Mouse (Mus musculus): ENCODE results near the gene Trmt2a. TPM values are rescaled to one million over a fixed set of nuclear protein-coding genes. Genes with fewer than 3 reads are reported as not detected.

Gene Trmt2a
- polyA plus RNA-seq, 1 experiment from 2014 or later: 133 TPM

- Histone ChIP-seq H3K4me1 (replicated peaks) (peaks cover 35% of the 10 kb centered on the region), H3K27ac (0 out of 2 replicates have a peak overlapping the region, but pooled peaks have one; percentile 3), H3K27me3 (ENCODE audit: insufficient read depth, poor library complexity, severe bottlenecking) (no peaks in the 10 kb centered on the region), H3K4me3 (no peak overlapping the region), H3K9me3 (no peaks in the 10 kb centered on the region), H3K36me3 (peaks cover 52% of the 10 kb centered on the region)
- no peak for DNase-seq (ENCODE audit: low spot score)
- WGBS: 90% methylated on average over 6 of the region's 6 CpGs
Measured at GRCm38 (mm10) chr16:18220856-18221542, 27.5 kb upstream of the Trmt2a start.

- WGBS: 75% methylated on average over 11 of the region's 11 CpGs
- peaks cover 35% of the 10 kb centered on the region for H3K4me1 ChIP-seq (replicated peaks)
- H3K27me3 ChIP-seq (ENCODE audit: insufficient read depth, poor library complexity, severe bottlenecking): no peaks in the 10 kb centered on the region
- H3K27ac ChIP-seq: no peak overlapping the region
- H3K36me3 ChIP-seq: peaks cover 57% of the 10 kb centered on the region
- H3K9me3 ChIP-seq: no peaks in the 10 kb centered on the region
- H3K4me3 ChIP-seq: no peak overlapping the region
- DNase-seq (ENCODE audit: low spot score): no peak
Measured at GRCm38 (mm10) chr16:18221543-18221898, 27.0 kb upstream of the Trmt2a start.

GRCm38 (mm10) chr16:18222188-18222587, 26.3 kb upstream of the Trmt2a start:
- WGBS: 81% methylated on average over 11 of the region's 11 CpGs
- Histone ChIP-seq H3K27me3 (ENCODE audit: insufficient read depth, poor library complexity, severe bottlenecking) (no peaks in the 10 kb centered on the region), H3K36me3 (peaks cover 63% of the 10 kb centered on the region), H3K4me1 (replicated peaks) (peaks cover 35% of the 10 kb centered on the region), H3K27ac (no peak overlapping the region), H3K4me3 (no peak overlapping the region), H3K9me3 (no peaks in the 10 kb centered on the region)
- DNase-seq (ENCODE audit: low spot score): no peak

GRCm38 (mm10) chr16:18227187-18227586, 21.3 kb upstream of the Trmt2a start:
- DNase-seq (ENCODE audit: low spot score): no peak
- H3K4me1 ChIP-seq (replicated peaks): peaks cover 7% of the 10 kb centered on the region; the same call in 1 of the 2 replicates
- H3K36me3 ChIP-seq: peaks cover 73% of the 10 kb centered on the region
- no peak overlapping the region for H3K4me3 ChIP-seq
- WGBS: 92% methylated on average over 13 of the region's 13 CpGs
- no peaks in the 10 kb centered on the region for H3K9me3 ChIP-seq
- no peak overlapping the region for H3K27ac ChIP-seq
- no peaks in the 10 kb centered on the region for H3K27me3 ChIP-seq (ENCODE audit: insufficient read depth, poor library complexity, severe bottlenecking)

GRCm38 (mm10) chr16:18227897-18228422, 20.5 kb upstream of the Trmt2a start:
- no peaks in the 10 kb centered on the region for H3K9me3 ChIP-seq
- H3K4me1 ChIP-seq (replicated peaks): peaks cover 7% of the 10 kb centered on the region; the same call in 1 of the 2 replicates
- H3K27me3 ChIP-seq (ENCODE audit: insufficient read depth, poor library complexity, severe bottlenecking): no peaks in the 10 kb centered on the region
- peaks cover 65% of the 10 kb centered on the region for H3K36me3 ChIP-seq
- no peak overlapping the region for H3K27ac ChIP-seq
- WGBS: 95% methylated on average over 20 of the region's 20 CpGs
- no peak for DNase-seq (ENCODE audit: low spot score)
- H3K4me3 ChIP-seq: no peak overlapping the region

GRCm38 (mm10) chr16:18228856-18229255, 19.6 kb upstream of the Trmt2a start:
- WGBS: 93% methylated on average over 4 of the region's 4 CpGs
- Histone ChIP-seq H3K4me3 (no peak overlapping the region), H3K27ac (no peak overlapping the region), H3K36me3 (peaks cover 60% of the 10 kb centered on the region), H3K9me3 (no peaks in the 10 kb centered on the region), H3K4me1 (replicated peaks) (peaks cover 16% of the 10 kb centered on the region), H3K27me3 (ENCODE audit: insufficient read depth, poor library complexity, severe bottlenecking) (no peaks in the 10 kb centered on the region)
- no peak for DNase-seq (ENCODE audit: low spot score)

GRCm38 (mm10) chr16:18229622-18230021, 18.9 kb upstream of the Trmt2a start:
- Histone ChIP-seq H3K9me3 (no peaks in the 10 kb centered on the region), H3K27ac (no peak overlapping the region), H3K27me3 (ENCODE audit: insufficient read depth, poor library complexity, severe bottlenecking) (no peaks in the 10 kb centered on the region), H3K4me1 (replicated peaks) (peaks cover 24% of the 10 kb centered on the region), H3K4me3 (no peak overlapping the region), H3K36me3 (peaks cover 52% of the 10 kb centered on the region)
- 89% methylated on average over 11 of the region's 11 CpGs for WGBS
- no peak for DNase-seq (ENCODE audit: low spot score)

GRCm38 (mm10) chr16:18230617-18231016, 17.9 kb upstream of the Trmt2a start:
- Histone ChIP-seq H3K27ac (no peak overlapping the region), H3K36me3 (peaks cover 42% of the 10 kb centered on the region), H3K4me3 (no peak overlapping the region), H3K4me1 (replicated peaks) (peaks cover 27% of the 10 kb centered on the region), H3K9me3 (no peaks in the 10 kb centered on the region), H3K27me3 (ENCODE audit: insufficient read depth, poor library complexity, severe bottlenecking) (no peaks in the 10 kb centered on the region)
- DNase-seq (ENCODE audit: low spot score): no peak
- WGBS: 92% methylated on average over 6 of the region's 6 CpGs

- H3K9me3 ChIP-seq: no peaks in the 10 kb centered on the region
- H3K36me3 ChIP-seq: peaks cover 38% of the 10 kb centered on the region
- no peaks in the 10 kb centered on the region for H3K27me3 ChIP-seq (ENCODE audit: insufficient read depth, poor library complexity, severe bottlenecking)
- H3K27ac ChIP-seq: no peak overlapping the region
- peaks cover 32% of the 10 kb centered on the region for H3K4me1 ChIP-seq (replicated peaks)
- 86% methylated on average over 3 of the region's 3 CpGs for WGBS
- no peak overlapping the region for H3K4me3 ChIP-seq
- DNase-seq (ENCODE audit: low spot score): no peak
Measured at GRCm38 (mm10) chr16:18231047-18231446, 17.4 kb upstream of the Trmt2a start.

- no peak overlapping the region for H3K27ac ChIP-seq
- H3K4me1 ChIP-seq (replicated peaks): peaks cover 36% of the 10 kb centered on the region
- WGBS: 87% methylated on average over 4 of the region's 4 CpGs
- no peak overlapping the region for H3K4me3 ChIP-seq
- H3K36me3 ChIP-seq: peaks cover 34% of the 10 kb centered on the region
- no peak for DNase-seq (ENCODE audit: low spot score)
- no peaks in the 10 kb centered on the region for H3K27me3 ChIP-seq (ENCODE audit: insufficient read depth, poor library complexity, severe bottlenecking)
- no peaks in the 10 kb centered on the region for H3K9me3 ChIP-seq
Measured at GRCm38 (mm10) chr16:18231451-18231850, 17.0 kb upstream of the Trmt2a start.

GRCm38 (mm10) chr16:18233451-18233850, 15.0 kb upstream of the Trmt2a start:
- peak overlapping the region; percentile 88 for H3K4me3 ChIP-seq
- 54% methylated on average over 1 of the region's 1 CpGs for WGBS
- no peaks in the 10 kb centered on the region for H3K27me3 ChIP-seq (ENCODE audit: insufficient read depth, poor library complexity, severe bottlenecking)
- peaks cover 38% of the 10 kb centered on the region for H3K4me1 ChIP-seq (replicated peaks)
- no peak overlapping the region for H3K27ac ChIP-seq
- no peaks in the 10 kb centered on the region for H3K9me3 ChIP-seq
- DNase-seq (ENCODE audit: low spot score): no peak
- peaks cover 27% of the 10 kb centered on the region for H3K36me3 ChIP-seq

GRCm38 (mm10) chr16:18233919-18234670, 14.4 kb upstream of the Trmt2a start:
- no peak for DNase-seq (ENCODE audit: low spot score)
- Histone ChIP-seq H3K36me3 (peaks cover 27% of the 10 kb centered on the region), H3K27me3 (ENCODE audit: insufficient read depth, poor library complexity, severe bottlenecking) (no peaks in the 10 kb centered on the region), H3K9me3 (no peaks in the 10 kb centered on the region), H3K4me1 (replicated peaks) (peaks cover 38% of the 10 kb centered on the region), H3K27ac (peak overlapping the region; percentile 91), H3K4me3 (peak overlapping the region; percentile 88)
- WGBS: 24% methylated on average over 13 of the region's 13 CpGs

Measured in hindbrain, embryonic 10.5 days (tissue).